Mouse (Mus musculus) erythroblast, embryonic 14.5 days (primary cell): Measurements from ENCODE around the gene Cpa4.

ENCODE experiments used
- GATA1 ChIP-seq: IDR thresholded peaks from 2 replicates; pipeline ENCODE4 v1.6.1; 2012; ENCODE audit warnings: low read length, inconsistent platforms, mixed read lengths
- TAL1 ChIP-seq: IDR thresholded peaks from 3 replicates; pipeline ENCODE4 v1.6.1; 2012; ENCODE audit warnings: low read length, inconsistent platforms, mixed read lengths

- TF ChIP-seq GATA1 (no peak), TAL1 (no peak)
These were observed 20.4 kb upstream of the Cpa4 start for GRCm38 (mm10) chr6:30547656-30548306.
